Mouse (Mus musculus): ENCODE measurements around the gene Nos2.

DNA sequence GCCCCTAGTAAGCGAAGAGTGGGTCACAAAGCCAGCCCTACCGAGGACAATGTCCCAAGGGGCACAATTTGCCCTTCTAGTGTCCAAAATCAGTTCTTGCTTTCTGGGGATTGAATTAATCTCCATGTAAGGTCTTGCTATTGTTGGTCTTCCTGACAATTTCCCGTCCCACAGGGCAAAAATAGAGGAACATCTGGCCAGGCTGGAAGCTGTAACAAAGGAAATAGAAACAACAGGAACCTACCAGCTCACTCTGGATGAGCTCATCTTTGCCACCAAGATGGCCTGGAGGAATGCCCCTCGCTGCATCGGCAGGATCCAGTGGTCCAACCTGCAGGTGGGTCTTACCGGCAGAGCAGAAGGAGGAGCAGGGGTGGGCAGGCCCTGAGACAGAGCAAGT, 14.6 kb downstream of the Nos2 start:
- no peak for TF ChIP-seq GATA1 (IDR thresholded peaks at IDR 0.05; ENCODE audit: borderline replicate concordance, low read length)
- no peak for TF ChIP-seq FLI1 (IDR thresholded peaks at IDR 0.05; ENCODE audit: low read length)
